Mouse (Mus musculus) lung, embryonic 14.5 days (tissue): ENCODE measurements around the gene Fam136a. TPM values are rescaled to one million over a fixed set of nuclear protein-coding genes. Genes with fewer than 3 reads are reported as not detected.
"Not testable (repeated sequence)": the region's sequence is repeated elsewhere in the genome, so short reads cannot be mapped to it uniquely, and the experiment has no call there.

Experiments used
- ATAC-seq: fragments of 200-750 bp; cut with Nextera tagmentation; 2 replicates; pipeline ENCODE4 v1.8.0; 2017; ENCODE audit warnings: mild to moderate bottlenecking, moderate TSS enrichment, moderate library complexity; ENCODE audit not compliant: insufficient read depth
- DNase-seq: peaks from one replicate; pipeline ENCODE4 v3.0.0-alpha.2; 2015
- H3K27ac ChIP-seq: fragments of 300-500 bp; sonication (generic); 2 replicates; pipeline ENCODE4 v1.5.1; 2014; ENCODE audit warnings: low read depth, mild to moderate bottlenecking, moderate library complexity
- H3K27me3 ChIP-seq: fragments of 300-500 bp; sonication (generic); 2 replicates; pipeline ENCODE4 v1.6.1; 2014; ENCODE audit warnings: low read length, control low read depth; ENCODE audit not compliant: insufficient read depth
- H3K36me3 ChIP-seq: fragments of 300-500 bp; sonication (generic); 2 replicates; pipeline ENCODE4 v1.6.1; 2014; ENCODE audit warnings: control low read depth; ENCODE audit not compliant: insufficient read depth
- H3K4me1 ChIP-seq: fragments of 300-500 bp; sonication (generic); 2 replicates; pipeline ENCODE4 v1.6.1; 2014; ENCODE audit warnings: antibody characterized with exemption, control low read depth; ENCODE audit not compliant: insufficient read depth
- H3K4me2 ChIP-seq: fragments of 300-500 bp; sonication (generic); 2 replicates; pipeline ENCODE4 v1.6.1; 2014; ENCODE audit warnings: mild to moderate bottlenecking
- H3K4me3 ChIP-seq: fragments of 300-500 bp; sonication (generic); 2 replicates; pipeline ENCODE4 v1.5.1; 2014; ENCODE audit warnings: low read depth, low read length
- H3K9ac ChIP-seq: fragments of 300-500 bp; sonication (generic); 2 replicates; pipeline ENCODE4 v1.6.1; 2014
- H3K9me3 ChIP-seq: fragments of 300-500 bp; sonication (generic); 2 replicates; pipeline ENCODE4 v1.6.1; 2016; ENCODE audit warnings: low read depth, low read length, control low read depth
- CTCF ChIP-seq: IDR thresholded peaks from 2 replicates; pipeline ENCODE4 v1.5.1; 2016; ENCODE audit warnings: antibody characterized with exemption, low read depth
- WGBS: fragments of 180-500 bp; shearing (Covaris S2); extraction: QIAGEN DNeasy Blood & Tissue Kit; methylation state at CpG from one replicate; pipeline ENCODE4 v1.1.7; 2014; 5-methylcytosine and 5-hydroxymethylcytosine counted together
- polyA plus RNA-seq: library from polyadenylated mRNA; unstranded; fragments of >200 nt; fragmentation: Nextera tagmentation; extraction: Ambion mirVana; gene quantifications from 2 replicates; pipeline ENCODE4 v1.2.1, GENCODE M21; 2014

Gene Fam136a
- polyA plus RNA-seq, 1 experiment from 2014 or later, result 129 TPM

DNA sequence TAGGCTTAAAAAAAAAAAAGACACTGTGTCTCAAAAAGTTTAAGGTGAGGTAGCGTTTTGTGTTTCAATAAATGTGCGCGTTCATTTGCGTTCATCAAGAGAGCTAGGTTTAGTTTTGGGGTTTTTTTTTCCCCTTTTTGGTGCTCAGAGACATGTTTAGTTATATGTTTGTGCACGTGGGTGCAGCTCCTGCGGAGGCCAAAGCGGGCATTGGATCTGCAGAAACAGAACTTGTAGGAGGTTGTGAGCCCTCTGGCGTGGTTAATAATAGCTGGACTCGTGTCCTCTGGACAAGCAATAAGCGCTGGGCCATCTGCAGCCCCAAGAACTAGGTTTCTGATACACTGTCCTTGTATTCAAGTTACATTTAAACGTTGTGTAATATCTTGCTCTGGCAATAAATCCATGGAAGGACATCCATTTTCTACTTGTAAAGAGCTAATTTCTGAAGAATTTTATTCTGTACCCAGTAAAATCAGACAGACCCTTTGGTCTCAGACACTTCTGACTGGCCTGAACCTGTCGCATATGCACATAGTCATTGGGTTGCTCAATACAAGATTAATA, 6.6 kb downstream of the Fam136a start:
- Histone ChIP-seq H3K27ac (peak overlapping the region; percentile 92; the same call in 1 of the 2 replicates), H3K9me3 (no peaks in the 10 kb centered on the region), H3K4me3 (peak overlapping the region; percentile 85), H3K4me2 (peak overlapping the region; percentile 94), H3K27me3 (no peaks in the 10 kb centered on the region), H3K36me3 (peaks cover 41% of the 10 kb centered on the region), H3K9ac (peak overlapping the region; percentile 88), H3K4me1 (no peaks in the 10 kb centered on the region; the same call in 1 of the 2 replicates)
- no peak for TF ChIP-seq CTCF
- DNase-seq (no peak), ATAC-seq (no peak)
- WGBS, result 4% methylated on average over 12 of the region's 12 CpGs

DNA sequence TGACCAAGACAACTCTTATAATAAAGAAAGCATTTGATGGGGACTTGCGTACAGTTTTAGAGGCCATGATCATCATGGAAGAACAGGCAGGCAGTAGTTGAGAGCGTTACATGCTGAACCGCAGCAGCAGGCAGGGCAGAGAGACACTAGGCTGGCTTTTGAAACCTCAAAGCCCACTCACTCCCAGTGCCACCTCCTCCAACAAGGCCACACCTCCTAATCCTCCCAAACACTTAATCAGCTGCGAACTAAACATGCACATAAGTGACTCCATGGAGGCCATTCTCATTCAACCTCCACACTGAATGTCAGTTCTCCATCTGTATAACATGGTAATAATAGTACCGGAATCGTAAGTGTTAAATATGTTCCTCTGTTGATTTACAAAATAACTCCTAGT, 8.1 kb downstream of the Fam136a start:
- H3K36me3 ChIP-seq, result peaks cover 45% of the 10 kb centered on the region
- no peak overlapping the region for H3K27ac ChIP-seq
- H3K4me2 ChIP-seq, result no peak overlapping the region
- WGBS, result 95% methylated on average over 6 of the region's 6 CpGs
- H3K27me3 ChIP-seq, result no peaks in the 10 kb centered on the region
- no peaks in the 10 kb centered on the region; the same call in 1 of the 2 replicates for H3K4me1 ChIP-seq
- H3K9me3 ChIP-seq, result no peaks in the 10 kb centered on the region
- no peak for ATAC-seq
- DNase-seq, result no peak
- H3K9ac ChIP-seq, result no peak overlapping the region
- TF ChIP-seq CTCF, result no peak
- H3K4me3 ChIP-seq, result no peak overlapping the region

DNA sequence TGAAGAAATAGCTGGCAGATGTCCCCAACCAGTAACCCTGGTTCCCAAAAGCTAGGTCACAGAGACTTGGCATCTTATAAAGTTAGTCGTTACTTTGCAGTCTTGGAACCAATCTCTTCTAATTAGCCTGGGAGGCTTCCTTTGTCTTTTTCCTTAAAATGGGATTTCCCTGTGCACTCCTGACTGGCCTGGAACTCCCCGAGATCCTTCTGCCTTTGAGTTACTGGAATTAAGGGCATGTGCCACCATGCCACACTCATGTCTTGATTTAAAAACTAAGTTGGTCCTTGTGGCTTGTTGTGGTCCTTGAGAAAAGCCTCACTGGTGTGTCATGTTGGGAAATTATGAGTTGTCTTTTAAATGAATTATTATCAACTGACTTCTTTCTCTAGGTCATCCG, 12.9 kb downstream of the Fam136a start:
- Histone ChIP-seq H3K4me3 (no peak overlapping the region), H3K27me3 (no peaks in the 10 kb centered on the region), H3K27ac (no peak overlapping the region), H3K36me3 (peaks cover 53% of the 10 kb centered on the region), H3K4me1 (no peaks in the 10 kb centered on the region), H3K4me2 (no peak overlapping the region), H3K9ac (no peak overlapping the region), H3K9me3 (no peaks in the 10 kb centered on the region)
- WGBS, result 89% methylated on average over 3 of the region's 3 CpGs
- ATAC-seq, result no peak
- DNase-seq, result no peak
- no peak for TF ChIP-seq CTCF

DNA sequence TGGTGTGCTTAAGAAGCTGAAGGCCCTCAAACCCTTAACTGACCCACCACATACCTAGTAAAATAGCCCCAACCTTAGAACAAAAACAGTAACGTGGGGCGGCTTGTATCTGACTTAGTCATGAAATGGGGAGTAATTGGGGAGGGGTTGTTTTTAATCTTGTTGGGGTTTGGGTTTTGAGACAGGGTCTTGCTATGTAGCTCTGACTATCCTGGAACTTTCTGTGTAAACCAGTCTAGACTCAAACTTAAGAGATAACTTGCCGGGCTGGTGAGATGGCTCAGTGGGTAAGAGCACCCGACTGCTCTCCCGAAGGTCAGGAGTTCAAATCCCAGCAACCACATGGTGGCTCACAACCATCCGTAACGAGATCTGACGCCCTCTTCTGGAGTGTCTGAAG, 14.7 kb downstream of the Fam136a start:
- H3K4me3 ChIP-seq, H3K27ac ChIP-seq, DNase-seq, H3K9ac ChIP-seq, H3K9me3 ChIP-seq, ATAC-seq, H3K4me2 ChIP-seq, H3K27me3 ChIP-seq, H3K4me1 ChIP-seq: not testable (repeated sequence)
- 71% methylated on average over 7 of the region's 8 CpGs for WGBS
- H3K36me3 ChIP-seq, result peaks cover 44% of the 10 kb centered on the region

DNA sequence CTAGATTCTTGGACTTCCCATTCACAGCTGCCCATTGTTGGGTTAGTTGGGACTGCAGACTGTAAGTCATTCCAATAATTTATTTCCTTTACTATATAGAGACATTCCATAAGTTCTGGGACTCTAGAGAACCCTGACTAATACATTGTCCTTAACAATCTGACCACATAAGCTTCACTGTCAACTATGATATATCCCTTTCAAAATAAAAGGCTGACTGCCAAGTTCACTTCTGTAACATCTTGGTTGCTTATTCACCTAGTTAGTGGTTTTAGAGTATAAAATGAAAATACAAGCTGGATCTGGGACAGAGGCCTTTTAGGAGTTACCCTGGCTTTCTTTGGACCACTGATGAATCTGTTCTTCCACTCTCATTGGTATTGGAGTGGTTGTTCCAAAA, 17.1 kb downstream of the Fam136a start:
- no peak for TF ChIP-seq CTCF
- Histone ChIP-seq H3K9me3 (no peaks in the 10 kb centered on the region), H3K36me3 (peaks cover 36% of the 10 kb centered on the region), H3K27me3 (no peaks in the 10 kb centered on the region), H3K4me2 (no peak overlapping the region), H3K4me3 (no peak overlapping the region), H3K27ac (no peak overlapping the region), H3K9ac (no peak overlapping the region), H3K4me1 (no peaks in the 10 kb centered on the region)
- ATAC-seq, result no peak
- DNase-seq, result no peak

DNA sequence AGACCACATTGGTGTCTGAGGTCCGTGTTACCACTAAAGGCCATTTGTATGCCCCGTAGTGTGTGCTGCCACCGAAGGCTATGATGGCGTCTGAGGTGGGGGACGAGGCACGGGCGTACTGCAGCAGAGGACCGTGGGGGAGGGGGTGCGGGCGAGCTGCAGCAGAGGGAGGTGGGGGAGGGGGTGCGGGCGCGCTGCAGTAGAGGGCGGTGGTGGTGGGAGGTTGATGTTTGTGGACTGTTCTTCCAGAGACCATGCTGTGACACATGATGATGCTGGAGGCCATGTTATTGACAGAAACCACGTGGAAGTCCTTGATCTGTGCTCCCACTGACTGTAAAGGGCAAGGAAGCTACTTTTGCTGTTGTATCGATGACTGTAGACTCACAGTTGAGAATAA, 17.9 kb downstream of the Fam136a start:
- no peak for DNase-seq
- Histone ChIP-seq H3K9me3 (no peaks in the 10 kb centered on the region), H3K36me3 (peaks cover 36% of the 10 kb centered on the region), H3K27me3 (no peaks in the 10 kb centered on the region), H3K9ac (no peak overlapping the region), H3K4me2 (no peak overlapping the region), H3K4me1 (no peaks in the 10 kb centered on the region), H3K27ac (no peak overlapping the region), H3K4me3 (no peak overlapping the region)
- ATAC-seq, result no peak
- TF ChIP-seq CTCF, result no peak
- WGBS, result 45% methylated on average over 16 of the region's 16 CpGs

DNA sequence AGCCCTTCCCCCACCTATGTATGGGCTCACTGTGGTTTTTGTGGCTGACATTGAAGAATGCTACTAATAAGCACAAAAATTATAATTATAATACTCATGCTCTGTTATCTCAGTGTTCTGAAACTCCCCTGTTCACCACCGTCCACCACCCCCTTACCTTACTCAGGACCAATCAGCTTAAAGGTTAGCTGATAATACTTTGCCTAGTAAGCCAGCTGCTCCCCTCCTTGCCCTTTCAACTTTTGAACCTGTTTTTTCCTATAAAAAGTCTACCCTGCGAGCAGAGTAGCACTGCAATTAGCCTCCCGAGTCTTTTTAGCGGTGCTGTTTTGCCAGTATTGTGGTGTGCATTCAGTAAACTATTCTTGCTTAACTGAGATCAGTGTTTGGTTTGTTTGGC, 19.2 kb downstream of the Fam136a start:
- no peak for DNase-seq
- peaks cover 37% of the 10 kb centered on the region for H3K36me3 ChIP-seq
- no peak for TF ChIP-seq CTCF
- no peak overlapping the region for H3K27ac ChIP-seq
- H3K9ac ChIP-seq, result no peak overlapping the region
- 46% methylated on average over 4 of the region's 4 CpGs for WGBS
- H3K4me3 ChIP-seq, result no peak overlapping the region
- no peaks in the 10 kb centered on the region for H3K4me1 ChIP-seq
- no peak for ATAC-seq
- H3K9me3 ChIP-seq, result no peaks in the 10 kb centered on the region
- no peak overlapping the region for H3K4me2 ChIP-seq
- no peaks in the 10 kb centered on the region for H3K27me3 ChIP-seq
